Mouse (Mus musculus): ENCODE measurements at regions not wholly inside any gene's neighbourhood (a gene's known extent, or its start where the extent isn't known, plus 50 kb on each side); places are given as distances from the start of the nearest gene placed in this dataset.

DNA sequence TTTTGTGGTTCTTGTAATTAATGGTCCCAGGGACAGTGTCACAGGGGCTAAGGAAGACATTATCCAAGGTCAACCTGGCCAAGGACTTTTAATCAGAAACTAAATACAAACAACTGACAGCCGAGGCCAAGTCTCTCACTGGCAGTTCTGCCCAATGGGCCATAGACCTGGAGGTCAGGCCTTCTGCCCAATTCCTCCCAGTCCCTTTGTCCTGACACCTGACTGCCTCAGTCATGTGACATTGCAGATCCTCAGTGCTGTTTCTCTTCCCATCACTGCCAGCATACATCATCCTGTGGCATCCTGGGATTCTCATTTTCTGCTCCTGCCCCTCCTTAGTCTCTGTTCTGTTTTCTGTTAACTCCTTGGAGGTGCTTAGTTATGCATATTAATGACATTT lies 413.4 kb downstream of the Irx1 start:
- DNase-seq (ENCODE audit: low read depth), result no peak

DNA sequence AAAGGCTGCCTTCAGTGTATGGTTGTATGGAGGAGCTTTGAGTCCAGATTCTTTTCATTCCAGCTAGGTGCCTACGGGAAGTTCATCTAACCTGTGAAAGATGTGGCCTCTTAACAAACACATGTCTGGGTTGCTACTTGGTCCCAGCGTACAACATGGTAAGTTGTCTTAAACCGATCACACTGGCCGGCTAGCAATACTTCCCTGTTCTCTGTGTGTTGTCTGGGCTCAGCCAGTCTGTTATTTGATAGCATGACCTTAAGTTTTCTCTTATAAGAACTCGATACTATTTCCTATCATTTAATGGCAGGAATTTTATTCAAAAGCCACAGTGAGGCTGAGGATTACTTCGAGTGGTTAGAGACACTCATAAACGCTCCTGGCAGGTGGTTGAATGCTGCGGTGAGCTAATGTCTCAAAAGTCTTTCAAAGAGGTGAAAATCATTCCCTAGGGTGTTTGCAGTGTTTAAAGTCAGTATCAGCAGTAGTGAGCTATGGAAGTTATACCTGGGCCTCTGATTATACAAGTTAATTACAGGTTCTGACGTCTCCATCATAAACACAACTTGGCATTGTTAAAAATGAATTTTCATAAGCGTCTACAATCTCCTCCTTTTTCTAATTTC lies 414.2 kb downstream of the Irx1 start:
- DNase-seq (ENCODE audit: low read depth), result no peak
- no peak for TF ChIP-seq CTCF (IDR thresholded peaks at IDR 0.05; ENCODE audit: borderline replicate concordance, extremely low read depth, insufficient read depth, insufficient read length)
- TF ChIP-seq POLR2A (IDR thresholded peaks at IDR 0.05; ENCODE audit: borderline replicate concordance, extremely low read depth, insufficient read depth, insufficient read length, poor library complexity, severe bottlenecking), result no peak

More for the DNA sequence above, 413.4 kb downstream of the Irx1 start:
- no peak for TF ChIP-seq CTCF (IDR thresholded peaks at IDR 0.05; ENCODE audit: borderline replicate concordance, extremely low read depth, insufficient read depth, insufficient read length)
- no peak for TF ChIP-seq POLR2A (IDR thresholded peaks at IDR 0.05; ENCODE audit: borderline replicate concordance, extremely low read depth, insufficient read depth, insufficient read length, poor library complexity, severe bottlenecking)

GRCm38 (mm10) chr13:71538226-71538625 lies 425.3 kb downstream of the Irx1 start:
- peak; percentile 64 for DNase-seq (ENCODE audit: low read depth)
- no peak for TF ChIP-seq CTCF (IDR thresholded peaks at IDR 0.05; ENCODE audit: borderline replicate concordance, extremely low read depth, insufficient read depth, insufficient read length)
- no peak for TF ChIP-seq POLR2A (IDR thresholded peaks at IDR 0.05; ENCODE audit: borderline replicate concordance, extremely low read depth, insufficient read depth, insufficient read length, poor library complexity, severe bottlenecking)

DNA sequence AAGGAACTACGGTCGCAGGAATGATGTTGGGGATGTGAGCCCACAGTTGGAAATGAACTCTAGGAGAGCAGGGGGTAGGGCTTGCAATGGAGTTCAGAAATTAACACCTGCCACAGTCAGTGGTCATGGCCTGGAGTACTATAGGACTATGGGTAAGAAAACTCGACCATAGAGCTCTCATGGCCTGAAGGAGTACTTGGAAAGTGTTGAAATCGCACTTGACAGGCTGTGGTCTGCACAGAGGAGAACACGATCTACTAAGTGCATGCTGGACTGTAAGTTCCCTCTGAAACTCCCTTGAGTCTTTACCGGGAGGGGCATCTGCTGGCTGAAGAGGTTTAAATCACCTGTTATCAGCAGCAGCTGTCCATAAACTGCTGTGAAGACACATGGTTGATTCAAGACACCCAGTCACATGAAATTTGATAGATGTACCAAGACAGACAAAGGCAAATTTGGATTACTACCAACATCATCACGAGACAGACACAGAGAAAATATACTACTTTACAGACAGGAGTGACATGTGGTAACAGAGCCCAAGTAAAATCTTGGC lies 430.6 kb downstream of the Irx1 start:
- no peak for DNase-seq (ENCODE audit: low read depth)

GRCm38 (mm10) chr13:71529397-71530122 lies 434.0 kb downstream of the Irx1 start:
- TF ChIP-seq POLR2A (IDR thresholded peaks at IDR 0.05; ENCODE audit: borderline replicate concordance, extremely low read depth, insufficient read depth, insufficient read length, poor library complexity, severe bottlenecking) (no peak), CTCF (IDR thresholded peaks at IDR 0.05; ENCODE audit: borderline replicate concordance, extremely low read depth, insufficient read depth, insufficient read length) (no peak)
- DNase-seq (ENCODE audit: low read depth), result no peak

More for the DNA sequence above, 430.6 kb downstream of the Irx1 start:
- TF ChIP-seq CTCF (IDR thresholded peaks at IDR 0.05; ENCODE audit: borderline replicate concordance, extremely low read depth, insufficient read depth, insufficient read length), result no peak
- TF ChIP-seq POLR2A (IDR thresholded peaks at IDR 0.05; ENCODE audit: borderline replicate concordance, extremely low read depth, insufficient read depth, insufficient read length, poor library complexity, severe bottlenecking), result no peak

DNA sequence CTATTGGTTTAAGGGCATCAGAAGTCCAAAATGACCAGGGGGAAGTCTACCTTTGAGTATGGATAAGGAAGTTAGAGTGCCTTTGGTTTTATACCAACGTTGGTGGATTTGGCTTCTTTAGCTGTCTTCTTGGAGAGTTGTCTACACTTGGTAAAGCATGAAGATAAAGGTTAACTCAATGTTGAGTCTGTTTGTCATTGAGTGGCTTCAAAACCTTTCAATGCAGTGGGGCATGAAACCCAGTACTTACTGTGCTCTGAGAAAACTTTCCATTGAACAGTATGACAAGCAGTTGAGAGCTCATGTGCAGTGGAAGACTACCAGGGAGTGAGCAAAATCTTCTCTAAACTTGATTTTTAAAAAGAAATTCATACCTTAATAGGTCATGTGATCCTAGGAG lies 445.7 kb downstream of the Irx1 start:
- TF ChIP-seq POLR2A (IDR thresholded peaks at IDR 0.05; ENCODE audit: borderline replicate concordance, extremely low read depth, insufficient read depth, insufficient read length, poor library complexity, severe bottlenecking) (no peak), CTCF (IDR thresholded peaks at IDR 0.05; ENCODE audit: borderline replicate concordance, extremely low read depth, insufficient read depth, insufficient read length) (no peak)
- no peak for DNase-seq (ENCODE audit: low read depth)

DNA sequence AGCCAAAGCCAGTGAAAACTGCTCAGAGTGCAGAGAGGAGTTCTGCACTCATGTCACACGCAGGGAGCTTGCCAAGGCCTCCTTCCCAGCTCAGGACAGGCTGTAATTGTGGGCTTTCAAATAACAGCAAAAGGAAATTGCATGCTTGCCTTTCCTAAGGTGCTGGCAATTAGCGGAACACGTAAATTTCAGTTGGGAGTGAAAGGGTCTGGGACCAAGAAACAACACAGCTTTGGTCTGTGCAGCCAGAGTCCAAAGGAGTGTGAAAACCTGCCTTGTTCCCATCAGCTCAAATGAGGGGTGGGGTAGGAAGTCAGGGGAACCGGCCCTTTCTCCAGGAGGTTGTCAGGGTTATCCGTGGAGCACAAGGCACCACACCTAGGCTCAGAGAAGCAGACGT lies 450.3 kb downstream of the Irx1 start:
- TF ChIP-seq CTCF (IDR thresholded peaks at IDR 0.05; ENCODE audit: borderline replicate concordance, extremely low read depth, insufficient read depth, insufficient read length), result no peak
- TF ChIP-seq POLR2A (IDR thresholded peaks at IDR 0.05; ENCODE audit: borderline replicate concordance, extremely low read depth, insufficient read depth, insufficient read length, poor library complexity, severe bottlenecking), result no peak
- DNase-seq (ENCODE audit: low read depth), result peak; percentile 78

DNA sequence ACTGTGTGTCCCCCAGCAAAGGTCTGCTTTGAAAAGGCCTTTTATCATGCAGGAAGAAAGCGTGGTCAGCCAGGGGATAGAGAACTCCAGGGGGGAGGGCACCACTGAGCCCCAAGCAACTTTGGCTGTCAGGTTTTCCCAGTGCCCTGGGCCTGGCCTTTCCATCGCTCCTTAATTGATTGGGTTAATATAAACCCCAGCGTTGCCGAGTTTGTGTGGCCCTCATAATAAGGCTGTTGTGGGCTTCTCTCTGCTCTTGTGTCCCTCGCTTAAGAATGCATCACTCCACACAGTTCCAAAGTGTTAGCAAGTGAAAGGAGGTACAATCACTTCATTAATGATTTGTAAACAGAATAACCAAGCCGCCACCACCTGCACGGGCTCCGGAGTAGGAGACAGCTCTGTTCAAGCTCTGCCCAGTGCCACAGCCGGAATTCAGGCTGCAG lies 455.5 kb downstream of the Irx1 start:
- TF ChIP-seq CTCF (IDR thresholded peaks at IDR 0.05; ENCODE audit: borderline replicate concordance, extremely low read depth, insufficient read depth, insufficient read length) (no peak), POLR2A (IDR thresholded peaks at IDR 0.05; ENCODE audit: borderline replicate concordance, extremely low read depth, insufficient read depth, insufficient read length, poor library complexity, severe bottlenecking) (no peak)
- peak; percentile 85 for DNase-seq (ENCODE audit: low read depth)

- peak; percentile 93 for DNase-seq (ENCODE audit: low read depth)
- TF ChIP-seq POLR2A (IDR thresholded peaks at IDR 0.05; ENCODE audit: borderline replicate concordance, extremely low read depth, insufficient read depth, insufficient read length, poor library complexity, severe bottlenecking) (no peak), CTCF (IDR thresholded peaks at IDR 0.05; ENCODE audit: borderline replicate concordance, extremely low read depth, insufficient read depth, insufficient read length) (no peak)
Measured at GRCm38 (mm10) chr13:71507421-71507931, 456.0 kb downstream of the Irx1 start.

GRCm38 (mm10) chr13:71506777-71507176 lies 456.7 kb downstream of the Irx1 start:
- DNase-seq (ENCODE audit: low read depth), result peak; percentile 31
- no peak for TF ChIP-seq CTCF (IDR thresholded peaks at IDR 0.05; ENCODE audit: borderline replicate concordance, extremely low read depth, insufficient read depth, insufficient read length)
- TF ChIP-seq POLR2A (IDR thresholded peaks at IDR 0.05; ENCODE audit: borderline replicate concordance, extremely low read depth, insufficient read depth, insufficient read length, poor library complexity, severe bottlenecking), result no peak

- DNase-seq (ENCODE audit: low read depth), result peak; percentile 7
- TF ChIP-seq POLR2A (IDR thresholded peaks at IDR 0.05; ENCODE audit: borderline replicate concordance, extremely low read depth, insufficient read depth, insufficient read length, poor library complexity, severe bottlenecking), result no peak
- TF ChIP-seq CTCF (IDR thresholded peaks at IDR 0.05; ENCODE audit: borderline replicate concordance, extremely low read depth, insufficient read depth, insufficient read length), result no peak
Measured at GRCm38 (mm10) chr13:71489773-71490172, 473.8 kb downstream of the Irx1 start.
